Mouse (Mus musculus) neural tube, embryonic 11.5 days (tissue): ENCODE data around the gene Apopt1. TPM values are rescaled to one million over a fixed set of nuclear protein-coding genes. Genes with fewer than 3 reads are reported as not detected.

ENCODE experiments used
- ATAC-seq: fragments of 200-750 bp; cut with Nextera tagmentation; 2 replicates; pipeline ENCODE4 v1.8.0; 2017; ENCODE audit warnings: moderate number of reproducible peaks, mild to moderate bottlenecking, moderate TSS enrichment, moderate library complexity; ENCODE audit not compliant: insufficient read depth, low FRiP score, low TSS enrichment
- DNase-seq: peaks from one replicate; pipeline ENCODE4 v3.0.0-alpha.2; 2015; ENCODE audit warnings: low spot score
- H3K27ac ChIP-seq: fragments of 300-500 bp; sonication (generic); 2 replicates; pipeline ENCODE4 v1.5.1; 2014; ENCODE audit warnings: low read depth, mild to moderate bottlenecking, low read length
- H3K27me3 ChIP-seq: fragments of 300-500 bp; sonication (generic); 2 replicates; pipeline ENCODE4 v1.6.1; 2014; ENCODE audit warnings: mild to moderate bottlenecking, low read length, mixed read lengths; ENCODE audit not compliant: control insufficient read depth, insufficient read depth
- H3K36me3 ChIP-seq: fragments of 300-500 bp; sonication (generic); 2 replicates; pipeline ENCODE4 v1.6.1; 2014; ENCODE audit warnings: mild to moderate bottlenecking, low read length, moderate library complexity, mixed read lengths; ENCODE audit not compliant: control insufficient read depth, insufficient read depth
- H3K4me1 ChIP-seq: fragments of 300-500 bp; sonication (generic); 2 replicates; pipeline ENCODE4 v1.6.1; 2014; ENCODE audit warnings: low read length, mixed read lengths; ENCODE audit not compliant: control insufficient read depth, insufficient read depth
- H3K4me2 ChIP-seq: fragments of 300-500 bp; sonication (generic); 2 replicates; pipeline ENCODE4 v1.6.1; 2014; ENCODE audit warnings: low read depth, mild to moderate bottlenecking, moderate library complexity
- H3K4me3 ChIP-seq: fragments of 300-500 bp; sonication (generic); 2 replicates; pipeline ENCODE4 v1.5.1; 2014; ENCODE audit warnings: low read depth, low read length
- H3K9ac ChIP-seq: fragments of 300-500 bp; sonication (generic); 2 replicates; pipeline ENCODE4 v1.6.1; 2014; ENCODE audit warnings: mild to moderate bottlenecking, low read length
- H3K9me3 ChIP-seq: fragments of 300-500 bp; sonication (generic); 2 replicates; pipeline ENCODE4 v1.6.1; 2016; ENCODE audit warnings: low read length; ENCODE audit not compliant: control insufficient read depth
- WGBS: fragments of 180-500 bp; shearing (Covaris S2); extraction: QIAGEN DNeasy Blood & Tissue Kit; methylation state at CpG from one replicate; pipeline ENCODE4 v1.1.7; 2014; 5-methylcytosine and 5-hydroxymethylcytosine counted together
- polyA plus RNA-seq: library from polyadenylated mRNA; unstranded; fragments of >200 nt; fragmentation: Nextera tagmentation; extraction: Ambion mirVana; gene quantifications from 2 replicates; pipeline ENCODE4 v1.2.1, GENCODE M21; 2014

Gene Apopt1
- polyA plus RNA-seq, 1 experiment from 2014 or later = 53.4 TPM

DNA sequence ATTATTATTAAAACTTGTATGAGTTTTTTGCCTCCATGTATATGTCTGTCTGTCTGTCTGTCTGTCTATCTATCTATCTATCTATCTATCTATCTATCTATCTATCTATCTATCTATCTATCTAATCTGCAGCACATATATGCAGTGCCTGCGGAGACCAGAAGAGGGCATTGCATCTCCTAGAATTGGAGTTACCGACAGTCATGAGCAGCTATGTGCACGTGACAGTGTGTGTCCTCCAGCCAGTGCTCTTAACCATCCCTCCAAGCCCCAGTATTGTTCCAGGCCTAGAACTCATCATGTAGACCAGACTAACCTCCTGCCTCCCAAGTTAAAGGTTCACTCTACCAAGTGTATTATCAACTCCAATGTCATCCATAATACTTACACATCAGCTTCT, 25.7 kb downstream of the Apopt1 start:
- H3K27me3 ChIP-seq = no peaks in the 10 kb centered on the region
- WGBS = 14% methylated on average over 3 of the region's 3 CpGs
- peak; percentile 65 for DNase-seq

DNA sequence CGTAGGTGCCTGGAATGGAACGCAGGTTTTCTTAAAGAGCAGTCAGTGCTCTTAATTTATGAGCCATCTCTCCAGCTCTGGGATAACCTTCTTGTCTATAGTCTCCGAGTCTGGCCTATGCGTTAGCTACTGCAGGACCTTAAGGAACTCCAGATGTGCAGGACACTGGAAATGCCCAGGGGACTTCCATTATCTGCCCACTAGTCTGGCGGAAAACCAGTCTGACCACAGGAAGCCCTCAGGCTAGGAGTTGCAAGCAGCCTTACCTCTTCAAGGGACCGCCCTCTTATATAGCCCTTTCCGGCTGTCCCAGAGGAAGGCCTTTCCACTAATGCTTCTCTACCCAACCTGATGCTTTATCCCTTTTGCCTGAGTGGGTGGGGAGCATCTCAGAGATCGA, 28.3 kb downstream of the Apopt1 start:
- Histone ChIP-seq H3K9ac (no peak overlapping the region), H3K4me3 (no peak overlapping the region), H3K36me3 (no peaks in the 10 kb centered on the region), H3K27me3 (no peaks in the 10 kb centered on the region), H3K27ac (no peak overlapping the region), H3K4me2 (no peak overlapping the region), H3K9me3 (no peaks in the 10 kb centered on the region), H3K4me1 (no peaks in the 10 kb centered on the region)
- WGBS = 64% methylated on average over 8 of the region's 8 CpGs
- DNase-seq = no peak
- ATAC-seq = no peak

More for the DNA sequence above, 25.7 kb downstream of the Apopt1 start:
- Histone ChIP-seq H3K36me3 (no peaks in the 10 kb centered on the region), H3K4me1 (no peaks in the 10 kb centered on the region), H3K9me3 (no peaks in the 10 kb centered on the region), H3K27ac (no peak overlapping the region), H3K4me3 (no peak overlapping the region), H3K4me2 (no peak overlapping the region), H3K9ac (no peak overlapping the region)
- no peak for ATAC-seq

DNA sequence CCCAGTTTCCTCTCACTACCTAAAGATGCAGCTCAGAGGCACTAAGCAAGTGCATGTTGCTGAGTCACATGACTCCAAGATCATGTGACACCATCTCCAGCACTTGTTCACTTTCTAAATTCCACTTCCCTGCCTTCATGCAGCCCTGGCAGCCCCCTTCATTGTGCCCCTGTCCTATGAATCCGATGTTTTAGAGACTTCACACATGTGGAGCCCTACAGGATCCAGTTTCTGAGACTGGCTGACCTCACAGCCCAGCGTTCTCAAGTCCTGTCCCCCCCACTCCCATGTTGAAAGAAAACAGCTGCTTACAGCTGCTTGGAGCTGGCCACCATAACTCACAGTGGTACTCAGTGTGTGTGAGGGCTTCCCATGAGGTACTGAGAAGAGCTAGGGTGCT, 30.4 kb downstream of the Apopt1 start:
- Histone ChIP-seq H3K27me3 (no peaks in the 10 kb centered on the region), H3K4me1 (no peaks in the 10 kb centered on the region), H3K9me3 (no peaks in the 10 kb centered on the region), H3K27ac (no peak overlapping the region), H3K36me3 (no peaks in the 10 kb centered on the region), H3K9ac (no peak overlapping the region), H3K4me2 (no peak overlapping the region), H3K4me3 (no peak overlapping the region)
- DNase-seq (no peak), ATAC-seq (no peak)
- WGBS = 79% methylated on average over 2 of the region's 2 CpGs

DNA sequence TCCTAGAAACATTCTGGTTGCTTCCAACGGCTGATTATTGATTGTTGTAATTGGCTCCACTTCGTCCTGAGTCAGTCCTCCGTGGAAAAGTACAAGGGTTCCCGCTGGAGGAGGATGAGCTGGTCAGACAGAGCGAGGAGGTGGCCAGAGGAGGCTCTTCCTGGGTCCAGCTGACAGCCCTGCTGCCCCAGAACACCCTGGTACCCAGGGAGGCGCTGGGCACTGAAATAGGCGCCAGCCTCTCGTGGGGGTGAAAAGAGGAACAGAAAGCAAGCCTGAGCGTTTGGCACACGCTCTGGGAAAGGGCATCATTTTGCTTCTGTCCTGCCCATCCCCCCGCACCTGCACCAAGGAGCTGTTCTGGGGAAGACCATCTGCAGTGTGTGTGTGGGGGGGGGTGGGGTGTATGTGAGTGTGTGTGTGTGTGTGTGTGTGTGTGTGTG, 30.9 kb downstream of the Apopt1 start:
- DNase-seq (no peak), ATAC-seq (no peak)
- Histone ChIP-seq H3K9me3 (no peaks in the 10 kb centered on the region), H3K36me3 (no peaks in the 10 kb centered on the region), H3K4me3 (no peak overlapping the region), H3K27me3 (no peaks in the 10 kb centered on the region), H3K9ac (no peak overlapping the region), H3K27ac (no peak overlapping the region), H3K4me2 (no peak overlapping the region), H3K4me1 (no peaks in the 10 kb centered on the region)
- 79% methylated on average over 11 of the region's 11 CpGs for WGBS

DNA sequence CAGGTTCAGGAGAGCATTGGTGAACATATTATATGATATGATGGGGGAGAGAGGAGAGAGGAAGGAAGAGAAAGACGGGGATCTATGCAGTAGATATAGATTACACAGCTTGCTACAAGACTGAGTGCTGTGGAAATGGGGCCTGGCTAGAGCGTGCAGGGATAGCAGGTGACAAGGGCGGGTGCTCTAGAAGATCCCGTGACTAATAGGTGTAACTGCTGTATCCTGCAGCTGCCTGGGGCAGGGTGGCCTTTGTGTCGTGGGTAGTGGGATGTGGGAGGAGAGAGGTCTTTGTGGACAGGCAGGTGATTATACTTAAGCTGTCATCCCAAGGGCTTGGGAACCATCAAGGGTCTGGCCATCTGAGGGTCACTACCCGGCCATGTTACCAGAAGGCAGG, 32.2 kb downstream of the Apopt1 start:
- Histone ChIP-seq H3K27me3 (no peaks in the 10 kb centered on the region), H3K9ac (no peak overlapping the region), H3K4me3 (no peak overlapping the region), H3K4me1 (no peaks in the 10 kb centered on the region), H3K27ac (no peak overlapping the region), H3K4me2 (no peak overlapping the region), H3K36me3 (no peaks in the 10 kb centered on the region), H3K9me3 (no peaks in the 10 kb centered on the region)
- DNase-seq (no peak), ATAC-seq (no peak)
- 76% methylated on average over 6 of the region's 6 CpGs for WGBS

DNA sequence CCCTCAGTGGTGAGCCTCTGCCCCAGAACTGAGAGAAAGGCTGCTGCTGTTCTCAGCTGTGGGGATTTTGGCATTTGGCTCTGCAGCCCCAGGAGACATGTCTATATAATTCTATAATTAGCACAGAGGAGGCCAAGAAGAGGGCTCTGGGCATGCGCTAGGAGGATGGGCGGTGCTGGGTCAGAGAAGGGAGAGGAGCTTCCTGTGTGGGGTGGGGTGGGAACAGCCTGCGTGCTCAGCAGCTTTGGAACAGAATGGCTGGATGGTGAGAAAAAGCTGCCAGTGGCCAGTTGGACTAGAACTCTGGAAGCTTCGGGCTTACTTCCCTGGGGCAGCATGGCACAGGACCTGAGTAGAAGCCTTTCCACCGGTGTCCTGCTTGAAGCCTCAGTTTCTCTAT, 33.0 kb downstream of the Apopt1 start:
- H3K4me3 ChIP-seq = no peak overlapping the region
- 73% methylated on average over 5 of the region's 5 CpGs for WGBS
- H3K27ac ChIP-seq = no peak overlapping the region
- no peaks in the 10 kb centered on the region for H3K4me1 ChIP-seq
- ATAC-seq (no peak), DNase-seq (no peak)
- no peak overlapping the region for H3K9ac ChIP-seq
- H3K4me2 ChIP-seq = no peak overlapping the region
- H3K9me3 ChIP-seq = no peaks in the 10 kb centered on the region
- H3K27me3 ChIP-seq = no peaks in the 10 kb centered on the region
- H3K36me3 ChIP-seq = no peaks in the 10 kb centered on the region

DNA sequence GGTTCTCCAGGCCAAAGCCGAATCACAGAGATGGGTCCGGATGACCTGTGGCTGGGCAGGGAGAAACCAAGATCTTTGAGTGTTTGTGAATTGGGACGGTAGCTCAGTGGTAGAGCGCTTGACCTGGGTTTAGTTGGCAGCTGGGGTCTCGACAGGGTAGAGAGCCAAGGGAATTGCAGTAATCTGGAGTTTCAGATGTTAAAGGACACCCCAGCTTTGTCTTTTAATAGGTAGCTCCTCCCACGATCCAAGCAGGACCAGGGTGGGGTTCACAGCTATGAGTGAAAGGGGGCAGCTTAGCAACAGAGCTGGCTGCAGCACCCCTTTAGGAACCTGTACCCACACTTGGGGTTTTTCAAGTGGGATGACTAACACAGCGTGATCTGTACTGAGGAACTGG, 34.4 kb downstream of the Apopt1 start:
- WGBS = 84% methylated on average over 7 of the region's 7 CpGs
- ATAC-seq = no peak
- no peaks in the 10 kb centered on the region for H3K36me3 ChIP-seq

DNA sequence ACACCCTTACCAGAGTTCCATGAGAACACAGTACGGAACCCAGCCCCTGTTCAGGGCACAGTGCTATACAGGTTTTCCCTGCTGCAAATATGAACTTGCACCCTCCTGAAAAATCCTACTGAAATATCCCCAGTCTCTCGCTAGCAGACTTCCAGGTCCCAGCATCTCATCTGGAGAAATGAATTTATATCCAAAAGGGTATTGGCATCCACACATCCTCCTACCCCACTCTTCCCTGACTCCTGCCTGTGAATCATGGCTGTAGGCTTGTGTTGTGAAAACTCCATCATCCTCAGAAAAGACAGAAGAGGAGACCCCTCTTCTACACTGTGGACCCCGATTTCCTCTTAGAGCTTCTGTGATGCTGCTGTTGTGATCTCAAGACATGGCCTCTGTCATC, 37.7 kb downstream of the Apopt1 start:
- H3K4me2 ChIP-seq = no peak overlapping the region
- DNase-seq = no peak
- ATAC-seq = no peak
- no peak overlapping the region for H3K9ac ChIP-seq
- H3K27ac ChIP-seq = no peak overlapping the region
- H3K27me3 ChIP-seq = no peaks in the 10 kb centered on the region
- no peaks in the 10 kb centered on the region for H3K4me1 ChIP-seq
- H3K4me3 ChIP-seq = no peak overlapping the region
- 90% methylated on average over 3 of the region's 3 CpGs for WGBS
- H3K36me3 ChIP-seq = no peaks in the 10 kb centered on the region
- H3K9me3 ChIP-seq = no peaks in the 10 kb centered on the region

More for the DNA sequence above, 34.4 kb downstream of the Apopt1 start:
- Histone ChIP-seq H3K9ac (no peak overlapping the region), H3K27ac (no peak overlapping the region), H3K4me3 (no peak overlapping the region), H3K9me3 (no peaks in the 10 kb centered on the region), H3K27me3 (no peaks in the 10 kb centered on the region), H3K4me2 (no peak overlapping the region), H3K4me1 (no peaks in the 10 kb centered on the region)
- DNase-seq = no peak

DNA sequence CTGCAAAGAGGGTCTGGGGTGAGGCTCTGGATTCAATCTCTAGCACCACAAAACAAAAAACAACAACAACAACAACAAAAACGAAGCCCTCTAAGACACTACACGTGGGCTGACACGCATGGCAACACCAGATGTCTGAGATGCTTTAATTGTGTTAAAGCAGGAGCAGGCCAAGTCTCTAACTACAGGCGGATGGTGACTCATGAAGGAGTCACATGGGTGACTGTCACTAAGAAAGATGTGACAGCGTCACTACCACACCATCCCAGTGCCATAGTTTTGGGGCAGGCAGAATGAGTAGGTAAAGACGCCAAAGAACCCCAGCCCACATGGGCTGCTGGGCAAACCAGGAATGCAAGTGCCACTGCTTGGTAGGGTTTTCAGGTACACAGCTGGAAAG, 39.4 kb downstream of the Apopt1 start:
- Histone ChIP-seq H3K27me3 (no peaks in the 10 kb centered on the region), H3K4me3 (no peak overlapping the region), H3K4me1 (no peaks in the 10 kb centered on the region), H3K27ac (no peak overlapping the region), H3K36me3 (no peaks in the 10 kb centered on the region), H3K9me3 (no peaks in the 10 kb centered on the region), H3K4me2 (no peak overlapping the region), H3K9ac (no peak overlapping the region)
- DNase-seq (no peak), ATAC-seq (no peak)
- WGBS = 92% methylated on average over 6 of the region's 6 CpGs
